8 mouse cellular contexts compared by ENCODE assay signal in the genomic region with DNA sequence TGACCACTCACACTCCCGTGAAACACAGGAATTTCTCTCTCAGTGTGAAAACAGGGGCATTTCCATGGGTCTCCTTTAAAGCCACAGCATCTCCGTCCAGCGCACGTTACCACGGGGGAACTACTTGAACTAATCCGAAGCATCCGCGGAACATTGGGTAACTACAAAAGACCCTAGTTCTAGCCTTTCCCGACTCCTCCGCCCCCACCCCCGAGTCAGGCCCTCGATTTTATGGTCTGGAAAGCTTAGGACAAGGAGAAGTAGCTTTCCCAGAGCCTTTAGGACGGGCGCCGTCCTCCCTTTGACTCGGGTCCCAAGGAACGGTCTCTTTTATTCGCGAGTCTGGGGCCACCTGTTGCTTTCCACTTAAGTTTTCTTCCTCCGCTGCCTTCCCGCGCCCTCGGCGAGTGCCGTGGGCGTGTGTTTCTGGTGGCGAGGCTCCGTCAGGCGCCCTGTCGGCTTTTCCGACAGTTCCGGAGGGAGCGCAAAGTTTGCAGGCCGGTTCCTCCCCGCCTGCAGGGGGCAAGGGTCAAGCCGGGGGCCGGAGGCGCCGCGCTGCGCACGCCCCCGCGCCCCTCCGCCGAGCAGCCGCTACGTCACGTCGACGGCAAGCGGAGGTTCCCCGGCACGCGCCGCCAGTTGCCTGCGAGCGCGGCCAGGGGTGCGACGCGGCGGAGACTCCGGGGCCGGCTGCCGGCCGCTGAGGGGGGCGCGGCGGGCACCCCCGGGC. TPM values are rescaled to one million over a fixed set of nuclear protein-coding genes. Genes with fewer than 3 reads are reported as not detected.
A peak's percentile ranks its signal among the peaks of the same experiment; 100 is the strongest.
DNase-seq lines count a peak whose midpoint lies in the region; ATAC-seq and TF ChIP-seq lines count a peak whose summit lies in the region.

No protein-coding gene starts in this region.

- H3K4me2 ChIP-seq in lung, embryonic 14.5 days: peak overlapping the region; percentile 61
- H3K4me2 ChIP-seq in embryonic facial prominence, embryonic 13.5 days: peak overlapping the region; percentile 71
- peak overlapping the region; percentile 78 for H3K4me2 ChIP-seq in intestine, embryonic 15.5 days (replicated peaks)
- H3K4me2 ChIP-seq in midbrain, embryonic 13.5 days (replicated peaks): peak overlapping the region; percentile 71

- ATAC-seq in lung, embryonic 14.5 days (ENCODE audit: insufficient read depth): peak; percentile 56; the same call in 1 of the 2 replicates
- no peak for ATAC-seq in embryonic facial prominence, embryonic 13.5 days (ENCODE audit: insufficient number of reproducible peaks, insufficient read depth, low FRiP score, low TSS enrichment, low read depth)
- peak; percentile 73 for ATAC-seq in intestine, embryonic 15.5 days
- peak; percentile 70 for ATAC-seq in midbrain, embryonic 13.5 days

- 16% methylated on average over 42 of the region's 71 CpGs for WGBS in lung, embryonic 14.5 days
- 22% methylated on average over 54 of the region's 71 CpGs for WGBS in embryonic facial prominence, embryonic 13.5 days
- WGBS in intestine, embryonic 15.5 days: 18% methylated on average over 63 of the region's 71 CpGs
- WGBS in midbrain, embryonic 13.5 days: 31% methylated on average over 60 of the region's 71 CpGs

- no peaks in the 10 kb centered on the region for H3K36me3 ChIP-seq in lung, embryonic 14.5 days (ENCODE audit: insufficient read depth)
- H3K36me3 ChIP-seq in embryonic facial prominence, embryonic 13.5 days: no peaks in the 10 kb centered on the region
- no peaks in the 10 kb centered on the region for H3K36me3 ChIP-seq in intestine, embryonic 15.5 days
- no peaks in the 10 kb centered on the region for H3K36me3 ChIP-seq in midbrain, embryonic 13.5 days

- no peaks in the 10 kb centered on the region for H3K4me1 ChIP-seq in lung, embryonic 14.5 days (ENCODE audit: insufficient read depth)
- H3K4me1 ChIP-seq in embryonic facial prominence, embryonic 13.5 days: no peaks in the 10 kb centered on the region
- no peaks in the 10 kb centered on the region for H3K4me1 ChIP-seq in intestine, embryonic 15.5 days (replicated peaks)
- no peaks in the 10 kb centered on the region for H3K4me1 ChIP-seq in midbrain, embryonic 13.5 days (replicated peaks)

- no peaks in the 10 kb centered on the region for H3K9me3 ChIP-seq in lung, embryonic 14.5 days (ENCODE audit: low read depth, low read length)
- no peaks in the 10 kb centered on the region for H3K9me3 ChIP-seq in embryonic facial prominence, embryonic 13.5 days
- H3K9me3 ChIP-seq in intestine, embryonic 15.5 days: no peaks in the 10 kb centered on the region
- no peaks in the 10 kb centered on the region for H3K9me3 ChIP-seq in midbrain, embryonic 13.5 days

- H3K4me3 ChIP-seq in lung, embryonic 14.5 days (ENCODE audit: low read depth, low read length): peak overlapping the region; percentile 36
- peak overlapping the region; percentile 46 for H3K4me3 ChIP-seq in embryonic facial prominence, embryonic 13.5 days
- H3K4me3 ChIP-seq in intestine, embryonic 15.5 days (replicated peaks): peak overlapping the region; percentile 39
- H3K4me3 ChIP-seq in midbrain, embryonic 13.5 days (replicated peaks): peak overlapping the region; percentile 50

- no peak for TF ChIP-seq CTCF in lung, embryonic 14.5 days (IDR thresholded peaks at IDR 0.05; ENCODE audit: low read depth)

- no peak overlapping the region for H3K9ac ChIP-seq in lung, embryonic 14.5 days
- peak overlapping the region; percentile 36; the same call in 1 of the 2 replicates for H3K9ac ChIP-seq in embryonic facial prominence, embryonic 13.5 days
- H3K9ac ChIP-seq in intestine, embryonic 15.5 days: no peak overlapping the region
- H3K9ac ChIP-seq in midbrain, embryonic 13.5 days (replicated peaks): peak overlapping the region; percentile 51

- no peak for DNase-seq in lung, embryonic 14.5 days
- DNase-seq in lung, postnatal 14 days: no peak
- DNase-seq in urinary bladder, postnatal 10 days (ENCODE audit: low spot score): no peak
- DNase-seq in lung, postnatal 36 days: no peak
- DNase-seq in urinary bladder, postnatal 25 days (ENCODE audit: low spot score): no peak

- peaks cover 7% of the 10 kb centered on the region; the same call in 1 of the 2 replicates for H3K27me3 ChIP-seq in lung, embryonic 14.5 days (ENCODE audit: insufficient read depth, low read length)
- H3K27me3 ChIP-seq in embryonic facial prominence, embryonic 13.5 days: peaks cover 24% of the 10 kb centered on the region
- H3K27me3 ChIP-seq in intestine, embryonic 15.5 days (replicated peaks): peaks cover 6% of the 10 kb centered on the region; the same call in 1 of the 2 replicates
- H3K27me3 ChIP-seq in midbrain, embryonic 13.5 days: peaks cover 8% of the 10 kb centered on the region; the same call in 1 of the 2 replicates

- H3K27ac ChIP-seq in lung, embryonic 14.5 days (ENCODE audit: low read depth): no peak overlapping the region
- no peak overlapping the region for H3K27ac ChIP-seq in embryonic facial prominence, embryonic 13.5 days
- H3K27ac ChIP-seq in intestine, embryonic 15.5 days: no peak overlapping the region
- H3K27ac ChIP-seq in midbrain, embryonic 13.5 days: no peak overlapping the region

RNA-seq across cellular contexts. Expression of a gene that starts 3.3 kb away (rescaled TPM):
- not detected in 2 replicates for polyA plus RNA-seq in lung, embryonic 14.5 days (2014; fragmentation: Nextera tagmentation; extraction: Ambion mirVana)
- polyA plus RNA-seq in embryonic facial prominence, embryonic 13.5 days (2015; fragmentation: Nextera tagmentation; extraction: Ambion mirVana): 0.39 and 0.46 TPM in 2 replicates
- polyA plus RNA-seq in intestine, embryonic 15.5 days (2015; fragmentation: Nextera tagmentation; extraction: Ambion mirVana): 0.41 TPM in 1 of 2 replicates, not detected in the other
- 0.46 and 1.1 TPM in 2 replicates for polyA plus RNA-seq in midbrain, embryonic 13.5 days (2015; fragmentation: Nextera tagmentation; extraction: Ambion mirVana)

Comparison
In these comparisons a context has a peak if more than half of its experiments do, and no peak if none do; other contexts are left out.
1. H3K9ac ChIP-seq: peak in embryonic facial prominence, embryonic 13.5 days (single experiment) and midbrain, embryonic 13.5 days (single experiment); none in lung, embryonic 14.5 days (single experiment) and intestine, embryonic 15.5 days (single experiment).
2. Peak in every context shown above with its lines, with median percentiles within 50 percentile points of each other: H3K4me2 ChIP-seq and H3K4me3 ChIP-seq.